Mouse (Mus musculus): ENCODE results near the gene Dtx3. TPM values are rescaled to one million over a fixed set of nuclear protein-coding genes. Genes with fewer than 3 reads are reported as not detected.
"Not testable (repeated sequence)": the region's sequence is repeated elsewhere in the genome, so short reads cannot be mapped to it uniquely, and the experiment has no call there.

Dtx3 gene
- total RNA-seq, 2 experiments from 2014 or later, result 6.3 to 18.9 TPM

DNA sequence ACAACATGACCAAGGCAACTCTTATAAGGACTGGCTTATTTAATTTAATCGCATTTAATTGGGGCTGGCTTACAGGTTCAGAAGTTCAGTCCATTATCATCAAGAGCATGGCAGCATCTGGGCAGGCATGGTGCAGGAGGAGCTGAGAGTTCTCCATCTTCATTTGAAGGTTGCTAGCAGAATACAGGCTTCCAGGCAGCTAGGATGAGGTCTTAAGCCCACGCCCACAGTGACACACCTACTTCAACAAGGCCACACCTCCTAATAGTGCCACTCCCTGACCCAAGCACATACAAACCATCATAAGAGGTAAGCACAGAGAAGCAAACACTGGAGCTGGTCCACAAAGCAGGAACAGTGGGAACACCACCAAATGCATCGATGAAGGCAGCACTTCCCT is 44.3 kb downstream of the Dtx3 start:
- ATAC-seq (replicated peaks; ENCODE audit: low FRiP score, poor library complexity, severe bottlenecking), result not testable (repeated sequence)

- no peak for ATAC-seq (replicated peaks; ENCODE audit: low FRiP score, poor library complexity, severe bottlenecking)
These were observed 45.1 kb downstream of the Dtx3 start for GRCm38 (mm10) chr10:127150471-127150872.

GRCm38 (mm10) chr10:127147135-127147534 is 48.4 kb downstream of the Dtx3 start:
- ATAC-seq (replicated peaks; ENCODE audit: low FRiP score, poor library complexity, severe bottlenecking), result no peak

GRCm38 (mm10) chr10:127145303-127145702 is 50.2 kb downstream of the Dtx3 start:
- no peak for ATAC-seq (replicated peaks; ENCODE audit: low FRiP score, poor library complexity, severe bottlenecking)

DNA sequence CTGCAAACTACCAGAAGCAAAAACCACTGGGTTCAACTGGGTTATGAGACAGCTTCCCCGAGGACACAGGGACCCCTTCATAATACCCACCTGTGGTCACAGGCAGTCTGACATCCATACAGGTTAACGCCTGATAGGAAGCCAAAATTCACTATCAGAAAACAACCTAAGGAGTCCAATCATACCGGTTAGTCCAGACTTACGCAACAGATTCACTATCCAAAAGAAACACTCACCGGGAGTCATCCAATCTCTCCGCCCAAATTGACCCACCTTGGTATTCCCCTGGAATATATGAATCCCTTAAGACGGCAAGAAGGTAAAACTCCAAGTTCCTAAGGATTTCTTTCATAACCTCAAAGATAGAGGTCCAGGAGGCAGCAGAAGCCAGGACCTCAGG is 51.0 kb downstream of the Dtx3 start:
- ATAC-seq (replicated peaks; ENCODE audit: low FRiP score, poor library complexity, severe bottlenecking), result no peak

GRCm38 (mm10) chr10:127143228-127143627 is 52.3 kb downstream of the Dtx3 start:
- no peak for ATAC-seq (replicated peaks; ENCODE audit: low FRiP score, poor library complexity, severe bottlenecking)

- no peak for ATAC-seq (replicated peaks; ENCODE audit: low FRiP score, poor library complexity, severe bottlenecking)
These were observed 54.0 kb downstream of the Dtx3 start for GRCm38 (mm10) chr10:127141500-127141899.

- no peak for ATAC-seq (replicated peaks; ENCODE audit: low FRiP score, poor library complexity, severe bottlenecking)
These were observed 54.6 kb downstream of the Dtx3 start for GRCm38 (mm10) chr10:127140971-127141370.

Other genes starting within 250 kb of the Dtx3 start
- gene Ctdsp2, start 217.0 kb downstream of the Dtx3 start, total RNA-seq (2015; ENCODE audit: low replicate concordance), result 18.0 and 19.7 TPM in 2 replicates
- gene Ctdsp2, start 217.0 kb downstream of the Dtx3 start, total RNA-seq (2017; ENCODE audit: low replicate concordance), result 8.5 and 10.3 TPM in 2 replicates
- not detected in 2 replicates for gene Avil, start 195.0 kb downstream of the Dtx3 start, total RNA-seq (2015; ENCODE audit: low replicate concordance)
- not detected in 2 replicates for gene Avil, start 195.0 kb downstream of the Dtx3 start, total RNA-seq (2017; ENCODE audit: low replicate concordance)
- gene Tsfm, start 164.9 kb downstream of the Dtx3 start, total RNA-seq (2015; ENCODE audit: low replicate concordance), result 12.6 and 14.4 TPM in 2 replicates
- 4.2 and 6.5 TPM in 2 replicates for gene Tsfm, start 164.9 kb downstream of the Dtx3 start, total RNA-seq (2017; ENCODE audit: low replicate concordance)
- 3.4 and 6.5 TPM in 2 replicates for gene Mettl1, start 154.3 kb downstream of the Dtx3 start, total RNA-seq (2015; ENCODE audit: low replicate concordance)
- gene Mettl1, start 154.3 kb downstream of the Dtx3 start, total RNA-seq (2017; ENCODE audit: low replicate concordance), result 0.23 and 1.9 TPM in 2 replicates
- not detected in 2 replicates for gene Eef1akmt3, start 154.2 kb downstream of the Dtx3 start, total RNA-seq (2015; ENCODE audit: low replicate concordance)
- gene Eef1akmt3, start 154.2 kb downstream of the Dtx3 start, total RNA-seq (2017; ENCODE audit: low replicate concordance), result not detected in 2 replicates
- gene Cyp27b1, start 147.5 kb downstream of the Dtx3 start, total RNA-seq (2015; ENCODE audit: low replicate concordance), result not detected in 2 replicates
- gene Cyp27b1, start 147.5 kb downstream of the Dtx3 start, total RNA-seq (2017; ENCODE audit: low replicate concordance), result not detected in 2 replicates
- gene March9, start 135.5 kb downstream of the Dtx3 start, total RNA-seq (2015; ENCODE audit: low replicate concordance), result not detected in 2 replicates
- gene March9, start 135.5 kb downstream of the Dtx3 start, total RNA-seq (2017; ENCODE audit: low replicate concordance), result not detected in 2 replicates
- 84.3 and 107 TPM in 2 replicates for gene Cdk4, start 132.2 kb downstream of the Dtx3 start, total RNA-seq (2015; ENCODE audit: low replicate concordance)
- 42.7 and 99.2 TPM in 2 replicates for gene Cdk4, start 132.2 kb downstream of the Dtx3 start, total RNA-seq (2017; ENCODE audit: low replicate concordance)
- 13.0 and 18.0 TPM in 2 replicates for gene Tspan31, start 125.5 kb downstream of the Dtx3 start, total RNA-seq (2015; ENCODE audit: low replicate concordance)
- 6.6 and 8.5 TPM in 2 replicates for gene Tspan31, start 125.5 kb downstream of the Dtx3 start, total RNA-seq (2017; ENCODE audit: low replicate concordance)
- gene Agap2, start 120.4 kb downstream of the Dtx3 start, total RNA-seq (2015; ENCODE audit: low replicate concordance), result 1.1 and 3.8 TPM in 2 replicates
- 2.2 and 51.8 TPM in 2 replicates for gene Agap2, start 120.4 kb downstream of the Dtx3 start, total RNA-seq (2017; ENCODE audit: low replicate concordance)
- gene Os9, start 74.6 kb downstream of the Dtx3 start, total RNA-seq (2015; ENCODE audit: low replicate concordance), result 36.5 and 37.5 TPM in 2 replicates
- 57.2 and 70.0 TPM in 2 replicates for gene Os9, start 74.6 kb downstream of the Dtx3 start, total RNA-seq (2017; ENCODE audit: low replicate concordance)
- gene B4galnt1, start 30.5 kb downstream of the Dtx3 start, total RNA-seq (2015; ENCODE audit: low replicate concordance), result 25.2 and 34.2 TPM in 2 replicates
- gene B4galnt1, start 30.5 kb downstream of the Dtx3 start, total RNA-seq (2017; ENCODE audit: low replicate concordance), result 10.7 and 14.0 TPM in 2 replicates
- gene Slc26a10, start 15.1 kb downstream of the Dtx3 start, total RNA-seq (2015; ENCODE audit: low replicate concordance), result not detected in 2 replicates
- gene Slc26a10, start 15.1 kb downstream of the Dtx3 start, total RNA-seq (2017; ENCODE audit: low replicate concordance), result not detected in 2 replicates
- gene Arhgef25, start 5.6 kb downstream of the Dtx3 start, total RNA-seq (2015; ENCODE audit: low replicate concordance), result 0.72 TPM in 1 of 2 replicates, not detected in the other
- 0.13 and 10.1 TPM in 2 replicates for gene Arhgef25, start 5.6 kb downstream of the Dtx3 start, total RNA-seq (2017; ENCODE audit: low replicate concordance)
- gene Pip4k2c, start 15.9 kb upstream of the Dtx3 start, total RNA-seq (2015; ENCODE audit: low replicate concordance), result 31.4 and 61.6 TPM in 2 replicates
- gene Pip4k2c, start 15.9 kb upstream of the Dtx3 start, total RNA-seq (2017; ENCODE audit: low replicate concordance), result 37.8 and 46.2 TPM in 2 replicates
- not detected in 2 replicates for gene Kif5a, start 67.6 kb upstream of the Dtx3 start, total RNA-seq (2015; ENCODE audit: low replicate concordance)
- gene Kif5a, start 67.6 kb upstream of the Dtx3 start, total RNA-seq (2017; ENCODE audit: low replicate concordance), result not detected in 2 replicates
- gene Dctn2, start 70.6 kb upstream of the Dtx3 start, total RNA-seq (2015; ENCODE audit: low replicate concordance), result 72.9 and 75.0 TPM in 2 replicates
- 64.0 and 70.5 TPM in 2 replicates for gene Dctn2, start 70.6 kb upstream of the Dtx3 start, total RNA-seq (2017; ENCODE audit: low replicate concordance)
- gene Mbd6, start 93.3 kb upstream of the Dtx3 start, total RNA-seq (2015; ENCODE audit: low replicate concordance), result 55.8 and 69.6 TPM in 2 replicates
- 10.7 and 15.0 TPM in 2 replicates for gene Mbd6, start 93.3 kb upstream of the Dtx3 start, total RNA-seq (2017; ENCODE audit: low replicate concordance)
- gene Mars, start 116.1 kb upstream of the Dtx3 start, total RNA-seq (2015; ENCODE audit: low replicate concordance), result 68.5 and 80.9 TPM in 2 replicates
- 86.0 and 98.9 TPM in 2 replicates for gene Mars, start 116.1 kb upstream of the Dtx3 start, total RNA-seq (2017; ENCODE audit: low replicate concordance)
- gene Arhgap9, start 126.2 kb upstream of the Dtx3 start, total RNA-seq (2015; ENCODE audit: low replicate concordance), result 18.0 and 18.9 TPM in 2 replicates
- gene Arhgap9, start 126.2 kb upstream of the Dtx3 start, total RNA-seq (2017; ENCODE audit: low replicate concordance), result 6.4 and 15.4 TPM in 2 replicates
- not detected in 2 replicates for gene Gli1, start 146.2 kb upstream of the Dtx3 start, total RNA-seq (2015; ENCODE audit: low replicate concordance)
- not detected in 2 replicates for gene Gli1, start 146.2 kb upstream of the Dtx3 start, total RNA-seq (2017; ENCODE audit: low replicate concordance)
- gene Inhbe, start 158.7 kb upstream of the Dtx3 start, total RNA-seq (2015; ENCODE audit: low replicate concordance), result not detected in 2 replicates
- not detected in 2 replicates for gene Inhbe, start 158.7 kb upstream of the Dtx3 start, total RNA-seq (2017; ENCODE audit: low replicate concordance)
- not detected in 2 replicates for gene Inhbc, start 174.7 kb upstream of the Dtx3 start, total RNA-seq (2015; ENCODE audit: low replicate concordance)
- not detected in 2 replicates for gene Inhbc, start 174.7 kb upstream of the Dtx3 start, total RNA-seq (2017; ENCODE audit: low replicate concordance)
- gene R3hdm2, start 184.6 kb upstream of the Dtx3 start, total RNA-seq (2015; ENCODE audit: low replicate concordance), result 34.4 and 56.9 TPM in 2 replicates
- gene R3hdm2, start 184.6 kb upstream of the Dtx3 start, total RNA-seq (2017; ENCODE audit: low replicate concordance), result 22.6 and 52.5 TPM in 2 replicates